Mouse (Mus musculus) ovary, adult 10 weeks (tissue): ENCODE measurements around the gene Olfr1173. TPM values are rescaled to one million over a fixed set of nuclear protein-coding genes. Genes with fewer than 3 reads are reported as not detected.

Source experiments
- polyA plus RNA-seq: library from polyadenylated mRNA; stranded (reverse); fragments of 350-450 nt; fragmentation: Illumina TruSeq; extraction: RNeasy Lipid Tissue Mini Kit (QIAGEN cat#74804); gene quantifications from one replicate; pipeline ENCODE4 v1.2.3, GENCODE M21; 2014

Olfr1173 gene
- 0.20 TPM for polyA plus RNA-seq

GRCm38 (mm10) chr2:88279775-88280174 lies at the start of gene Olfr1173:
Gene Olfr1173, minus strand, starts transcription at chr2:88279875.

DNA sequence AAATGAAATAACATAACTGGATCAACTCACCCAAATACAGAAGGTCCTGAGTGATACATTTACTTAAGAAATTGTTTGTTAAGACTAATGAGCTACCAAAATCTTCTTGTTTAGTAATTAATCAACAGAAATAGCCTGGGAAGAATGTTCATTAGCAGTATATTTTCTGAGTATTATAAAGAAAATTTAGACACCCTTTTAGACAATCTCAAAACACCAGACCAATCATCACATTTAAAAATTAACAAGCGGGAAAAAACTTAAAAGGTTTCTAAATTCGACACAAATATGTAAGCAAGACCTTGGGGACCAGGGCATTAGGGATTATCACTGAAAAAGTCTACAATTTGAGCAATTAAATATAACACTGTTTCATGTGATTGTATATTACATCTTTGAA lies 47.4 kb upstream of the Olfr1173 start, which contains the start of gene Olfr1175-ps:
Olfr1175-ps (minus strand) TSS at position 101 of the 400 bp plus-strand sequence.

DNA sequence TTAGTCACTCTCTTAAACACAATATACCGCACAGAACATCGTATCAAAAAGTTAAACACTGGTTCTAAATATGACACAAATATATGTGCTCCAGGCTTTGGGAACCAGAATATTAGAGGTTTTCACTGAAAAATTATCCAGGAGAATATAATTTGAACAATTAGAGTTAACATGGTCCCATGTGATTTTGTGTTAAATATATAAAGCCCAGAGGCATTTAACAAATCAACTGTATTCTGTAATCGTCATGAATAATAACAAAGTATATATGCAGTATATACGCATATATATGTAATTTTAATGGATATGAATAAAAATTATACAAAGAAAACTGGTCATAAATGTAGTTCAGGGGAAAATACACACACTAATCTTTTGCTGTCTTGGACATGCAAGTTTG lies 35.4 kb upstream of the Olfr1173 start, which contains the start of gene Olfr1174-ps:
Olfr1174-ps (minus strand) TSS at position 101 of the 400 bp plus-strand sequence.

GRCm38 (mm10) chr2:88228234-88228633 lies 51.4 kb downstream of the Olfr1173 start, which contains the start of gene Olfr1170:
Gene Olfr1170, minus strand, starts transcription at chr2:88228334.

Other genes starting within 250 kb of the Olfr1173 start
- not detected for gene Olfr73, start 242.2 kb downstream of the Olfr1173 start, polyA plus RNA-seq
- not detected for gene Olfr1162, start 228.7 kb downstream of the Olfr1173 start, polyA plus RNA-seq
- not detected for gene Olfr1163, start 208.0 kb downstream of the Olfr1173 start, polyA plus RNA-seq
- not detected for gene Olfr1164, start 185.9 kb downstream of the Olfr1173 start, polyA plus RNA-seq
- not detected for gene Olfr1166, start 151.6 kb downstream of the Olfr1173 start, polyA plus RNA-seq
- not detected for gene Olfr1167, start 124.7 kb downstream of the Olfr1173 start, polyA plus RNA-seq
- not detected for gene Olfr1168, start 98.0 kb downstream of the Olfr1173 start, polyA plus RNA-seq
- gene Olfr1170, start 51.5 kb downstream of the Olfr1173 start, polyA plus RNA-seq: not detected
- not detected for gene Olfr1174-ps, start 35.3 kb upstream of the Olfr1173 start, polyA plus RNA-seq
- not detected for gene Olfr1175-ps, start 47.3 kb upstream of the Olfr1173 start, polyA plus RNA-seq
- not detected for gene Olfr1176, start 56.8 kb upstream of the Olfr1173 start, polyA plus RNA-seq
- not detected for gene Olfr1177-ps, start 66.6 kb upstream of the Olfr1173 start, polyA plus RNA-seq
- gene Olfr1178, start 107.2 kb upstream of the Olfr1173 start, polyA plus RNA-seq: not detected
- gene Olfr1179, start 126.6 kb upstream of the Olfr1173 start, polyA plus RNA-seq: not detected
- gene Olfr1180, start 139.3 kb upstream of the Olfr1173 start, polyA plus RNA-seq: not detected
- gene Olfr1181, start 146.3 kb upstream of the Olfr1173 start, polyA plus RNA-seq: not detected
- gene Gm13757, start 169.3 kb upstream of the Olfr1173 start, polyA plus RNA-seq: not detected
- not detected for gene Olfr1183, start 175.0 kb upstream of the Olfr1173 start, polyA plus RNA-seq
- not detected for gene Olfr1184, start 203.7 kb upstream of the Olfr1173 start, polyA plus RNA-seq
- not detected for gene Olfr1185-ps1, start 213.4 kb upstream of the Olfr1173 start, polyA plus RNA-seq
- gene Olfr1186, start 238.7 kb upstream of the Olfr1173 start, polyA plus RNA-seq: not detected